Mouse (Mus musculus) heart, embryonic 13.5 days (tissue): ENCODE measurements around the gene Abcc3. TPM values are rescaled to one million over a fixed set of nuclear protein-coding genes. Genes with fewer than 3 reads are reported as not detected.

Experiments
- ATAC-seq: fragments of 200-750 bp; cut with Nextera tagmentation; 2 replicates; pipeline ENCODE4 v1.8.0; 2017; ENCODE audit warnings: moderate TSS enrichment; ENCODE audit not compliant: insufficient number of reproducible peaks, low FRiP score, low TSS enrichment; ENCODE audit errors: extremely low read depth
- H3K27ac ChIP-seq: fragments of 300-500 bp; sonication (generic); replicated peaks from 2 replicates; pipeline ENCODE4 v1.5.1; 2015; ENCODE audit warnings: moderate library complexity, mild to moderate bottlenecking, inconsistent platforms
- H3K27me3 ChIP-seq: fragments of 300-500 bp; sonication (generic); replicated peaks from 2 replicates; pipeline ENCODE4 v1.6.1; 2015; ENCODE audit warnings: mild to moderate bottlenecking, inconsistent platforms
- H3K36me3 ChIP-seq: fragments of 300-500 bp; sonication (generic); 2 replicates; pipeline ENCODE4 v1.6.1; 2015; ENCODE audit warnings: mild to moderate bottlenecking, inconsistent platforms
- H3K4me1 ChIP-seq: fragments of 300-500 bp; sonication (generic); 2 replicates; pipeline ENCODE4 v1.6.1; 2015; ENCODE audit warnings: inconsistent platforms
- H3K4me2 ChIP-seq: fragments of 300-500 bp; sonication (generic); 2 replicates; pipeline ENCODE4 v1.6.1; 2015; ENCODE audit warnings: inconsistent platforms, mild to moderate bottlenecking, moderate library complexity
- H3K4me3 ChIP-seq: fragments of 300-500 bp; sonication (generic); 2 replicates; pipeline ENCODE4 v1.5.1; 2015; ENCODE audit warnings: moderate library complexity, mild to moderate bottlenecking, inconsistent platforms
- H3K9ac ChIP-seq: fragments of 300-500 bp; sonication (generic); 2 replicates; pipeline ENCODE4 v1.6.1; 2015; ENCODE audit warnings: inconsistent platforms, mild to moderate bottlenecking, moderate library complexity
- H3K9me3 ChIP-seq: fragments of 300-500 bp; sonication (generic); 2 replicates; pipeline ENCODE4 v1.6.1; 2016; ENCODE audit warnings: inconsistent platforms
- WGBS: fragments of 180-500 bp; shearing (Covaris S2); methylation state at CpG from one replicate; pipeline ENCODE4 v1.1.7; 2015; ENCODE audit warnings: mixed read lengths; 5-methylcytosine and 5-hydroxymethylcytosine counted together
- polyA plus RNA-seq: library from polyadenylated mRNA; unstranded; fragments of >200 nt; fragmentation: Nextera tagmentation; extraction: Ambion mirVana; gene quantifications from 2 replicates; pipeline ENCODE4 v1.2.1, GENCODE M21; 2015

The Abcc3 gene
- polyA plus RNA-seq: 0.96 and 1.6 TPM in 2 replicates

DNA sequence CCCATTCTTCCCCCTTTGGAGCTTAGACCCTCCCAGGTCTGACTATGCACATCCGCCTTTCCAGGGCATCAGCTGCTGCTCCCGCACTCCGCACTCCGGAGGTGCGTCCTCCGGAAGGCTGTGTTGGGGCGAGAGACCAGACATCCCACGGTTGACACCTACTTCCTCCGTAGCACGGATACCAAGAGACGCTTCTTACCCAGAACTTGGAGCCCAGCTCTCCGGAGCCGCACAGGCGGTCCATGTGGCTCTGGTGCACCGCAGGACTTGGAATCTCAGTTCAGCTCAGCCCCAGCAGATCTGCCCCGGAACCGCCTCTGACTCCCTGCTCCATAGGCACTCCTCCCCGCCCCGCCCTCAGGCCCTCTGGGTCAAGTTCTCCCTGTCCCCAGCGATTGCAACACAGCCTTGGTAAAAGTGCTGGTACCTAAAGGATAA, at the start of gene Abcc3:
Abcc3 (minus strand) TSS at position 326 of the 438 bp plus-strand sequence.
- peaks cover 54% of the 10 kb centered on the region for H3K27me3 ChIP-seq
- H3K9ac ChIP-seq: peak within 1 kb of the TSS; percentile 73
- peak within 1 kb of the TSS; percentile 75 for H3K4me2 ChIP-seq
- no peak for ATAC-seq
- H3K27ac ChIP-seq: no peak within 1 kb of the TSS
- peaks cover 9% of the 10 kb centered on the region; the same call in 1 of the 2 replicates for H3K4me1 ChIP-seq
- H3K36me3 ChIP-seq: no peaks in the 10 kb centered on the region
- peak within 1 kb of the TSS; percentile 49 for H3K4me3 ChIP-seq
- 6% methylated on average over 20 of the region's 20 CpGs for WGBS
- no peaks in the 10 kb centered on the region for H3K9me3 ChIP-seq

DNA sequence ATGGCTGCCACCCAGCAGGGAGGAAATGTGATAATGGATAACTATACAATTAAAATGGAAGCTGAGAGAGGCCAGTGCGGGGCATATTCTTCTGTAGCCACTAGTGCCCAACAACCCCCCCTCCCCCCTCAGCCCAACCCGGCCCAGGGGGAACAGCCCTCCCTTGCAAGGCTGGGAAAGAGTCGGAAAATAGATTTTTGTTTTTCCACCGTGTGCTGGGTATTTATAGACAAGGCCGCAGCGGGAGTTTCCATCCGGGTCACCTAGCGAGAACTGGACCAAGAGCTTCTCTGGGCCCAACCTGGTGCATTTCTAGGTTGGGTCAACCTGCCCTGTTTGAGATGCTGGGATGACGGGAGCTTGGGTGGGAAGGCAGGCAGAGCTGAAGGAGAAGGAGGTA, 49.0 kb upstream of the Abcc3 start:
- ATAC-seq: no peak
- WGBS: 45% methylated on average over 9 of the region's 9 CpGs
- Histone ChIP-seq H3K36me3 (no peaks in the 10 kb centered on the region), H3K27me3 (peaks cover 57% of the 10 kb centered on the region), H3K4me3 (no peak overlapping the region), H3K27ac (peak overlapping the region; percentile 51), H3K9me3 (no peaks in the 10 kb centered on the region), H3K4me1 (peaks cover 42% of the 10 kb centered on the region), H3K4me2 (no peak overlapping the region), H3K9ac (no peak overlapping the region)

DNA sequence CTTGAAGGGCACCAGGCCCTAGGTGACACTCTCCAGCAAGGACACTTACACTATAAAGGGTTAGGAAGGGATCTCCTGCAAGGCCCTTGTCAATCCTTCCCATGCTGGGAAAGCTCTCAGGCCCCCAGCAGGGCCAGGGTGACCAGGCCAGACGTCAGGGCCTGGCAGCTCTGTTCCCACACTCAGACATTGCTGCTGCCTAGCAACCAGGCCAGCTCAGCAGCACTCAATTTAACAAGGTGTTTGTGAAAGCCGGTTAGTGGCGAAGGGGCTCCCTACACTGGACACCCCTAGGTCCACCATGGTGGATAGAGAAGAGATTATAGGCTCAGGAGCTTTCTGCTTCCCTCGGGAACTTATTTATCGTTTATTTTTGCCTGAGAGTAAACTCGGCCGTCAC, 48.3 kb upstream of the Abcc3 start:
- no peak overlapping the region for H3K4me2 ChIP-seq
- no peak for ATAC-seq
- H3K9ac ChIP-seq: no peak overlapping the region
- peaks cover 42% of the 10 kb centered on the region for H3K4me1 ChIP-seq
- H3K36me3 ChIP-seq: no peaks in the 10 kb centered on the region
- H3K27ac ChIP-seq: peak overlapping the region; percentile 51
- WGBS: 30% methylated on average over 7 of the region's 7 CpGs
- H3K4me3 ChIP-seq: no peak overlapping the region
- peaks cover 56% of the 10 kb centered on the region for H3K27me3 ChIP-seq
- no peaks in the 10 kb centered on the region for H3K9me3 ChIP-seq

DNA sequence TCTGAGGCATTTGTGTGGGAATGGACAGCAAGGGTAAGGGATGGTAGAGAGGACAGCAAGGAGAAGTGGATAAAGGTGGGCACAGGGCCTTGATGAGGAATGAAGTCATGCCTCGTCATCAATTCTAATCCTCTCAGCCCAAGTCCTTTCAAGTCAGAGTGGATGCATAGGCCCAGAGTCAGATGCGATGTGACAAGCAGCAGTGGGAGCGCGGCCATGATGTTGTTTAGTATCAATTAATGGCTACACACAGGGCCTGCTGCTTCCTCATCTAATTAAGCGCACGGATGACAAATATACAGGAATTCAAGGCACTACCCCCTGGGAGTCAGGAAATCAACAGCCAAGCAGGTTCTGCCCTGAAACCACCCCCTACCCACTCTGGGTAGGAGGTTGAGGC, 47.6 kb upstream of the Abcc3 start:
- H3K4me1 ChIP-seq: peaks cover 35% of the 10 kb centered on the region
- no peak overlapping the region for H3K4me2 ChIP-seq
- ATAC-seq: no peak
- H3K9me3 ChIP-seq: no peaks in the 10 kb centered on the region
- peaks cover 49% of the 10 kb centered on the region for H3K27me3 ChIP-seq
- WGBS: 83% methylated on average over 6 of the region's 6 CpGs
- H3K27ac ChIP-seq: no peak overlapping the region
- H3K9ac ChIP-seq: no peak overlapping the region
- H3K4me3 ChIP-seq: no peak overlapping the region
- H3K36me3 ChIP-seq: no peaks in the 10 kb centered on the region

DNA sequence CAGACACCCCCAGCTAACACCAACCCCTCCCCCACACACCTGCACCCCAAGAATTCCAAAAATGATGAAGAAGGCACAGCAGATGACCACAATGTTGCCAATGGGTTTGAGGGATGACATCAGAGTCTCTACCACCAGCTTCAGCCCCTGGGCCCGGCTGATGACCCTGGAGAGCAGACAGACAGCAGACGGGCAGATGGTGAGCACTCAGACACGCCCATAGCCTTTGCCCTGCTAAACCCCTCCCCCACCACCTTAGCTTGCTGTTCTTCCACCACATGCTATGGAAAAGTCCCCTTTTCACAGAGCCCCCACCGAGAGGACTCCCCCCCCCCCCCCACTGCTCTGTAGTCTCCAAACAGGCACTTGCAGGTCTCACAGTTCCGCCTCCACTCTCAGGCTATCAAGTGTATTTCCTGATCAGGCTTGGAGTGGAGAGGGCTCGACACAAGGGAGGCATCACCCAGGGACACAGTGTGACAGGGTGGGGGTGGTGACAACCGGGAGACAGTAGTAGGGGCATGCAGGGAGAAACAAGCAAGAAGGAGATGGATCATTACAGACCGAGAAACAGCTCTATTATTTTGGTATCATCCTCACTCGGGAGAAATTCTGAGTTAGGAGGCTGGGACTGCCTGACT, 36.3 kb upstream of the Abcc3 start:
- ATAC-seq: peak; percentile 6; the same call in 1 of the 2 replicates
- peak overlapping the region; percentile 43 for H3K4me2 ChIP-seq
- H3K9me3 ChIP-seq: no peaks in the 10 kb centered on the region
- H3K27me3 ChIP-seq: peaks cover 56% of the 10 kb centered on the region
- no peak overlapping the region for H3K4me3 ChIP-seq
- peaks cover 55% of the 10 kb centered on the region for H3K4me1 ChIP-seq
- peak overlapping the region; percentile 28; the same call in 1 of the 2 replicates for H3K9ac ChIP-seq
- WGBS: 15% methylated on average over 9 of the region's 9 CpGs
- H3K27ac ChIP-seq: peak overlapping the region; percentile 85
- peaks cover 5% of the 10 kb centered on the region; the same call in 1 of the 2 replicates for H3K36me3 ChIP-seq

DNA sequence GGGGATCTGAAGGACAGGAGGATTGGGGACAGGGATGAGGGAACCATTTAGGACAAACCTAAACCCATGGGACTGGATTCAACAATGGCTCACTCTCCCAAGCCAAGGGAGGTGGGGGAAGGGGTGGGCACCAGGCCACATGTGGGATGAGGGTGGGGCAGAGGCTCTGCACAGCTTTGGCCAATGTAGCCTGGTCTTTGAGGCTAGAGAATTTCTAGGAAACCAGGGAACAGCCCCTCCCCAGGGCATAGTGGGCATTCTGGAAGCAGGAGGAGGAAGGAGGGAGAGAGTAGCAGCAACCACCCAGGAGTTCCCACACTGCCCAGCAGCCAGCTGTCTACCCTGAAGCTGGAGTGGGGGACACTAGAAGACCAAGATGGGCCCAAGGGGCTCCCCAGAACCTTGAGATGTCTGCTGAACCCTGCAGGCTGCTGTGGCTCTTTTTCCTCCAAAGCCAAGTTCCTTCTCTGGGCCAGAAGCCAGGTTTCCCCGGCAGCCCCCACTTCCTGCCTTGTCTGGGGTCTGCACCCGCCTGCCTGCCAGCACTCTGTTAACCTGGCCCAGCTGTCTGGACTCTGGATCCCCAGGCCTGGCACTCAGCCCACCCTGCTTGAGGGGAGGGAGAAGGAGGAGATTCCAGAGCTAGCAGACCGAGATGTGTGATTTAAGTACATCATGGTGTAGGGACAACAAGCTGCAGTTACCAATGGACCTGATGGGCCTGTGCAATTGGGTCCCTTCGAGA, 35.5 kb upstream of the Abcc3 start:
- H3K27ac ChIP-seq: peak overlapping the region; percentile 85
- 3% methylated on average over 4 of the region's 4 CpGs for WGBS
- peak overlapping the region; percentile 43 for H3K4me2 ChIP-seq
- H3K4me3 ChIP-seq: no peak overlapping the region
- peaks cover 56% of the 10 kb centered on the region for H3K27me3 ChIP-seq
- H3K4me1 ChIP-seq: peaks cover 48% of the 10 kb centered on the region
- H3K9ac ChIP-seq: peak overlapping the region; percentile 42; the same call in 1 of the 2 replicates
- peak; percentile 62 for ATAC-seq
- H3K36me3 ChIP-seq: peaks cover 5% of the 10 kb centered on the region; the same call in 1 of the 2 replicates
- no peaks in the 10 kb centered on the region for H3K9me3 ChIP-seq

DNA sequence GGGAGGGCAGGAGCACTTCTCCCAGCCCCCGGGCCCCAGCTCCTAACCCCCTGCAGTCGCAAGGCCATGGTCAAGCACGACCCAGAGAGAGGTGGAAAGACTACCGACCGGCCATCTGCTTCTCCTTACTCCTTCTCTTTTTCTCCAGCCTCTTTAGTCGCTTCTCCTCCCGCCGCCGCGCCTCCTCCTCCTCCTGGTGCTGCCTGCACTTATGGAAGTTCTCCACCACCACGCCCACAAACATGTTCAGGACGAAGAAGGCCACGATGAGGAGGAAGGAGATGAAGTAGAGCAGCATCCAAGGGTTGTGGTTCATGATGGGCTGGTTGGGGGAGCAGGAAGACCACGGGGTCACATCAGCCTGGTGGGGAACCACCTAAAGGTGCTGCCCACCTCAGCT, 32.9 kb upstream of the Abcc3 start:
- Histone ChIP-seq H3K27ac (no peak overlapping the region), H3K4me1 (peaks cover 56% of the 10 kb centered on the region), H3K27me3 (peaks cover 51% of the 10 kb centered on the region), H3K9ac (no peak overlapping the region), H3K4me2 (no peak overlapping the region), H3K36me3 (peaks cover 5% of the 10 kb centered on the region; the same call in 1 of the 2 replicates), H3K4me3 (no peak overlapping the region), H3K9me3 (no peaks in the 10 kb centered on the region)
- ATAC-seq: no peak
- 56% methylated on average over 14 of the region's 14 CpGs for WGBS

DNA sequence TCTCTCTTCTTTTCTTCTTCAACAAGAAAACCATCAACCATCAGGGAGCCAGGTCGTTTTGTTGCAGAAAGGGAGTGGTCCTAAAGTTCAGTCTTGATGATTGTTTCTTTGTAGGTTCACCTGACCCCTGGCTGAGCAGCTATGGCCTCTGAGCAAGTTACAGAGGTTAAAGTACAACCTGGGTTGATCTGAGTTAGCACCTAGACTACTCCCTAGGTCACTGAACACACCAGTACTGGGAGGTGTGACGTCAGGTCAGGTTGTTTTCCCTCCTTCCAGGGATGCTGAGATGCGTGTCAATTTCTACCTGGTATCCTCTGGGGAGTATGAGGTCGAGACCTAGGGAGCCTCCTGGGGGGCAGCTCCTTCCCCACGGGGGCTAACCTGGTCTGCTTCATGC, 32.4 kb upstream of the Abcc3 start:
- 47% methylated on average over 5 of the region's 5 CpGs for WGBS
- H3K4me2 ChIP-seq: no peak overlapping the region
- no peak overlapping the region for H3K4me3 ChIP-seq
- ATAC-seq: no peak
- no peak overlapping the region for H3K27ac ChIP-seq
- H3K36me3 ChIP-seq: peaks cover 5% of the 10 kb centered on the region; the same call in 1 of the 2 replicates
- H3K4me1 ChIP-seq: peaks cover 53% of the 10 kb centered on the region
- no peak overlapping the region for H3K9ac ChIP-seq
- H3K27me3 ChIP-seq: peaks cover 50% of the 10 kb centered on the region
- H3K9me3 ChIP-seq: no peaks in the 10 kb centered on the region

DNA sequence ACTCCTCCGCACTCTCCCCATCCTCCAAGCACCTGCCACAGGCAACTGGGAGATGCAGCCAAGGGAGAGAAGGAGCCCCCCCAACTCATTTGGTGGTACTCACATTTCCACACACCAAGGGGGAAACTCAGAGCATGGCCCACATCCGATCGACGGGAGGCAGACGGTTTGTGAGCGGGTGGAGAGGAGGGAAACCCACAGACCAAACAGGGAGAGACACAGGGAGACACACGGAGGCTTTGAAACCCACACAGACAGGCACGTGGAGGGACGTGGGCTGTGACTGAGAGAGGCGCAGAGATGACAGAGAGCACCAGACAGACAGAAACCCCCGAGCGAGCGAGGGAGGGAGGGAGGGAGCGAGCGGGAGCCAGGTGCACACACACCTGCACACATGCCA, 31.6 kb upstream of the Abcc3 start:
- Histone ChIP-seq H3K36me3 (peaks cover 5% of the 10 kb centered on the region; the same call in 1 of the 2 replicates), H3K4me2 (no peak overlapping the region), H3K4me1 (peaks cover 48% of the 10 kb centered on the region), H3K27ac (no peak overlapping the region), H3K9me3 (no peaks in the 10 kb centered on the region), H3K4me3 (no peak overlapping the region), H3K27me3 (peaks cover 48% of the 10 kb centered on the region), H3K9ac (no peak overlapping the region)
- ATAC-seq: no peak
- 41% methylated on average over 15 of the region's 15 CpGs for WGBS

DNA sequence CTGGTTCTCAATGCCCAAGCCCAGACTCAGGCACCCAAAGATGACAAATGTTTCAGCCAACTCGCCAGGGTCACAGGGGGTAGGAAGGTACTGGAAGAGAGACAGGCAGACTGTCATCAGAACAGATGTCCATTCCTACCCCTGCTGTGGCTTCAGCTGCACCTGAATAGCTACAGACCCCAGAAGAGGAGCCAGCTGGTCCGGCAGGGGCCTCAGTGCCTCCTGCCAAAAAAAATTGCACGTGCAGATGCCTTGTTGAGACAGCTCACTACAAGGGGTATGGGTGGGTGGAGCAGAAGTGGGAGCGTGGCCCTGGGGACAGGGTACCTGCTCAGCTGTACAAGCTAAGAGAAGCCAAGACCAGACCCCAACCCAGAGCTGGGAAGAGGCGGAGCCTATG, 31.1 kb upstream of the Abcc3 start:
- Histone ChIP-seq H3K27ac (no peak overlapping the region), H3K36me3 (peaks cover 5% of the 10 kb centered on the region; the same call in 1 of the 2 replicates), H3K27me3 (peaks cover 54% of the 10 kb centered on the region), H3K4me1 (peaks cover 48% of the 10 kb centered on the region), H3K9me3 (no peaks in the 10 kb centered on the region), H3K4me3 (no peak overlapping the region), H3K9ac (no peak overlapping the region), H3K4me2 (no peak overlapping the region)
- 58% methylated on average over 5 of the region's 5 CpGs for WGBS
- ATAC-seq: no peak

DNA sequence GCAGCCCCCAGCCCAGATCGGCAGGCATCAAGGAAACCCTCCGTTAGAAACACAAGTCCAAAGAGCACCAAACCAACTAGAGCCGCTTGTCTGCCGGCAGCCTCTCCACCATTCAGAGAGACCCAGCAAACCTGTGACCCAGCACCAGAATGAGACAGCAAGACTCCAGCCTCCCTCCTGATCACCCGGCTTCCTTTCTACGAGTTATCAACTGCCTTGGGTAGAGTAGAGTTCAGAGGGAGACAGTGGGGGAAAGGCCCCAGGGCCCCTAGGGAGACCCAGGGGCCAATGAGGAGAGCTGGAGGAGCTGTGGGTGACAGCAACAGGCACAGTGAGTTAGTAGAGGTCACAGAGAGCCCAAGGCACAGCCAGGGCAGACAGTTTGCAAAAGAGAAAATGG, 28.2 kb upstream of the Abcc3 start:
- no peaks in the 10 kb centered on the region for H3K9me3 ChIP-seq
- WGBS: 62% methylated on average over 6 of the region's 6 CpGs
- no peak for ATAC-seq
- H3K9ac ChIP-seq: peak overlapping the region; percentile 15
- H3K4me3 ChIP-seq: no peak overlapping the region
- peaks cover 22% of the 10 kb centered on the region; the same call in 1 of the 2 replicates for H3K4me1 ChIP-seq
- H3K36me3 ChIP-seq: peaks cover 5% of the 10 kb centered on the region; the same call in 1 of the 2 replicates
- H3K4me2 ChIP-seq: no peak overlapping the region
- H3K27ac ChIP-seq: no peak overlapping the region
- H3K27me3 ChIP-seq: peaks cover 82% of the 10 kb centered on the region
